Mouse (Mus musculus) midbrain, embryonic 14.5 days (tissue): Measurements from ENCODE around the gene Atp13a5. TPM values are rescaled to one million over a fixed set of nuclear protein-coding genes. Genes with fewer than 3 reads are reported as not detected.

Source experiments
- ATAC-seq: fragments of 200-750 bp; cut with Nextera tagmentation; 2 replicates; pipeline ENCODE4 v1.8.0; 2017; ENCODE audit warnings: moderate number of reproducible peaks, moderate library complexity; ENCODE audit not compliant: low FRiP score, low TSS enrichment
- DNase-seq: peaks from one replicate; pipeline ENCODE4 v3.0.0-alpha.2; 2015
- H3K27ac ChIP-seq: fragments of 300-500 bp; sonication (generic); replicated peaks from 2 replicates; pipeline ENCODE4 v1.5.1; 2014; ENCODE audit warnings: mild to moderate bottlenecking, low read depth, low read length, moderate library complexity
- H3K27me3 ChIP-seq: fragments of 300-500 bp; sonication (generic); 2 replicates; pipeline ENCODE4 v1.6.1; 2014; ENCODE audit warnings: low read length, control low read depth, mixed read lengths; ENCODE audit not compliant: control insufficient read depth, insufficient read depth
- H3K36me3 ChIP-seq: fragments of 300-500 bp; sonication (generic); 2 replicates; pipeline ENCODE4 v1.6.1; 2014; ENCODE audit warnings: low read length, control low read depth; ENCODE audit not compliant: control insufficient read depth, insufficient read depth
- H3K4me1 ChIP-seq: fragments of 300-500 bp; sonication (generic); 2 replicates; pipeline ENCODE4 v1.6.1; 2014; ENCODE audit warnings: mild to moderate bottlenecking, antibody characterized with exemption, low read length, control low read depth; ENCODE audit not compliant: control insufficient read depth, insufficient read depth
- H3K4me2 ChIP-seq: fragments of 300-500 bp; sonication (generic); 2 replicates; pipeline ENCODE4 v1.6.1; 2014; ENCODE audit warnings: mild to moderate bottlenecking, low read length, moderate library complexity
- H3K4me3 ChIP-seq: fragments of 300-500 bp; sonication (generic); replicated peaks from 2 replicates; pipeline ENCODE4 v1.5.1; 2014; ENCODE audit warnings: low read depth, low read length
- H3K9ac ChIP-seq: fragments of 300-500 bp; sonication (generic); replicated peaks from 2 replicates; pipeline ENCODE4 v1.6.1; 2014; ENCODE audit warnings: mild to moderate bottlenecking, low read length, moderate library complexity
- H3K9me3 ChIP-seq: fragments of 300-500 bp; sonication (generic); 2 replicates; pipeline ENCODE4 v1.6.1; 2016; ENCODE audit warnings: low read length, control low read depth, mixed read lengths; ENCODE audit not compliant: control insufficient read depth
- WGBS: fragments of 180-500 bp; shearing (Covaris S2); extraction: QIAGEN DNeasy Blood & Tissue Kit; methylation state at CpG from one replicate; pipeline ENCODE4 v1.1.7; 2014; 5-methylcytosine and 5-hydroxymethylcytosine counted together
- polyA plus RNA-seq: library from polyadenylated mRNA; unstranded; fragments of >200 nt; fragmentation: Nextera tagmentation; extraction: Ambion mirVana; gene quantifications from 2 replicates; pipeline ENCODE4 v1.2.1, GENCODE M21; 2014

The Atp13a5 gene
- polyA plus RNA-seq, 1 experiment from 2014 or later, result 1.4 TPM

DNA sequence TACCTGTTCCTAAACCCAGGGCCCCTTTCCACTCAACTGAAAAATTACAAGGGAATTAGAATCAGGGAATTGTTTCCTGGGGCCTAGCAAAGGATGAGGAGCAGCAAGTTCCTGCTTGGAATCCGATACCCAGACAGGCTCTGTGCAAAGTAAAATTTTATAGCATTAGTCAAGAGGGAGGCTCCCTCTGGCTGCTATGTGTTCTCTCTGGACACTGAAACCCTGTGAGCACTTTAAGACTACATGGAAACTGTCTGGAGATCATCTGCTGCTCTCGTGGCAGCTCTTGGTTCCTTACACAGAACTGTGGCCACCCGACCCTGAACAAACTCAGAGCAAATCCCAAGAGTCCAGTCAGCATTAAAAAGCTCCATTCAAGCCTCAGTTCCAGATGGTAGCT, 50.6 kb downstream of the Atp13a5 start:
- no peak overlapping the region for H3K27ac ChIP-seq
- H3K4me3 ChIP-seq, result no peak overlapping the region
- H3K36me3 ChIP-seq, result no peaks in the 10 kb centered on the region
- H3K4me1 ChIP-seq, result peaks cover 8% of the 10 kb centered on the region; the same call in 1 of the 2 replicates
- DNase-seq, result no peak
- no peaks in the 10 kb centered on the region for H3K9me3 ChIP-seq
- no peaks in the 10 kb centered on the region for H3K27me3 ChIP-seq
- no peak for ATAC-seq
- H3K4me2 ChIP-seq, result no peak overlapping the region
- no peak overlapping the region for H3K9ac ChIP-seq
- WGBS, result 74% methylated on average over 3 of the region's 3 CpGs

DNA sequence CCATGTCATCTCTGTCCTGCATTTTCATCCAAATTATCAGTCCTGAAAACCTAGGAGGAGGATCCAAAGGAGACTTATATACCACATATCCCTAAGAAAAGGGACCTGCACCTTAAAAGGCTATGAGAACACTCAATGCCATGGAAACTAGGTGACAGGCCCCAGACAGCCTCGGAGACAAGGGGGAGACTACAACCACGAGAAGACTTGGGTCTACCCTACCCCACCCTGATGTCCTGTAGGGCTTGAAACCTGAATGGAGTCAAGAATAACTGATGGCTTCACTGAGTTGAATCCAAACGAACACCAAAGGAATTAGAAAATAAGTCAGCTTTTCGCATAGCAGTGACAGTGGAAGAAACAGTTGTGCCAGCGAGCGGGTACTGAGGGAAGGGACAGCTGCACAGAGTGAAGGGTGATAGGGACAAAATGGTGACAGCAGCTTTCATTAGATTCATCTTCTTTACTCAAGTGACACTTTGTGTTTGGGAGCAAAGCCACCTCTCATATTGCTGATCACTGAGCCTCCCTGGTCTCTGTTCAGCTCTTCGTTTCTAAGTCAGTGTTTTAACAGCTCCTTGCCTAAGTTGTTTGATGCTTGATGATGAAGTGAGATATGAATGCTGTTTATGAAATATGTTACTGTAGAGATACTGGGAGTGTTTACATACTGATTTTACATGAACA, 53.2 kb downstream of the Atp13a5 start:
- 91% methylated on average over 7 of the region's 7 CpGs for WGBS
- no peak overlapping the region for H3K4me2 ChIP-seq

DNA sequence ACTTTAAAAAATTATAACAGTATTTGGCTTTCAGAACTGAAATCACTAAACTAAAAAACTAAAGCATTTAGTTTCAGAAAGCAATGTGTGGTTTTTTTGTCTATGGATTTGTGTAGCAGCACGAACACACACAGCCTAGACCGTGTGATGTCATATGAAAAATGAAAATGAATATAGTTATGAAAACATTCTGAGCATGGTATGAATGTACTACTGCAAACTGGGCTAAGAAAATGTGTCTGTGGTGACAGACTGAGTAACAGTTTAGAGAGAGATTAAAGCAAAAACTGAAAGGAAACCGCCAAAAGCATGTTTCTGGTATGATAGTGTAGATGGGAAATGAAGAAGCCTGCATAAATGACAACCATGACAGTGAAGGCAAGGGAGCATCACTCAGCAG, 57.8 kb downstream of the Atp13a5 start:
- ATAC-seq (no peak), DNase-seq (no peak)
- Histone ChIP-seq H3K27ac (no peak overlapping the region), H3K9ac (no peak overlapping the region), H3K4me3 (no peak overlapping the region), H3K4me2 (no peak overlapping the region), H3K9me3 (no peaks in the 10 kb centered on the region), H3K27me3 (no peaks in the 10 kb centered on the region), H3K36me3 (no peaks in the 10 kb centered on the region), H3K4me1 (no peaks in the 10 kb centered on the region)
- WGBS, result 91% methylated on average over 3 of the region's 3 CpGs

More for the DNA sequence above, 53.2 kb downstream of the Atp13a5 start:
- Histone ChIP-seq H3K9ac (no peak overlapping the region), H3K4me1 (no peaks in the 10 kb centered on the region), H3K27me3 (no peaks in the 10 kb centered on the region), H3K27ac (no peak overlapping the region), H3K9me3 (no peaks in the 10 kb centered on the region), H3K36me3 (no peaks in the 10 kb centered on the region), H3K4me3 (no peak overlapping the region)
- ATAC-seq (no peak), DNase-seq (no peak)

DNA sequence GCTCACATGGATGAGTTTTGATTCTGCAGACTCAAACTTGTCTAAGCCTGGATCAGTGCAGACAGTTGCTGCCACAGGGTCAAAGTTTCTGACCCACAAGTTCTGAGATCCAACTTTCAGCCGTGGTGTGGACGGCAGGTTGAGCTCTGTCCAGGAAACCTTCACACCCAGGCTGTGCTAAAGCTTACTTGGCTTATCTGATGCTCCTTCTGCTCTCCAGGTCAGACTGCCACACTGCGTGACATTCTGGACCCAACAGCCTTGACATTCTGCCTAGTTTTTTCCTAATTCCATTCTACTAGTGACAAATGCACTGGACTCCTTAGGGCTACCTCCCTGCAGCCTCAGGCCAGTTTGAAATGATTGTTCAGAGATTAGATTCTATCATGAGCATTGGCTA, 63.1 kb downstream of the Atp13a5 start:
- Histone ChIP-seq H3K4me1 (no peaks in the 10 kb centered on the region), H3K9me3 (no peaks in the 10 kb centered on the region), H3K4me2 (no peak overlapping the region), H3K9ac (no peak overlapping the region), H3K4me3 (no peak overlapping the region), H3K27me3 (no peaks in the 10 kb centered on the region), H3K36me3 (no peaks in the 10 kb centered on the region), H3K27ac (no peak overlapping the region)
- ATAC-seq (no peak), DNase-seq (no peak)
- 96% methylated on average over 3 of the region's 3 CpGs for WGBS

DNA sequence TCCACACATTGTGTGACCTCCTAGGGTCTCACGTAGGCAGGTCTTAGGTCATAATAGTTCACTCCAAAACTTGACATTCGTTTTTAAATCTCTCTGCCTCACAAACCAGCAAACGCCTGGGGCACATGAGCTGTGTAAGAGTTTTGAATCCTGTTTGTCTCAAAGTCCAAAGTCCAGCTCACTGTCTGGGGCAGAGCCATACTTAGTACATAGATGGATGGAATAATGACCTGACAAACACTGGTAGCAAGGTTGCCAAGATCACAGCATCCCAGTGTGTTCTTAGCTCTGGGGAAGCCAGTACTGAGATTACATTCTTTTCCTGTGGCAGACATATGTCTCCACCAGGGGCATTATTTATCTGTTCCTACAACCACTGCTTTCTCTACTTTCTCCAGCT, 63.5 kb downstream of the Atp13a5 start:
- Histone ChIP-seq H3K27ac (no peak overlapping the region), H3K4me1 (no peaks in the 10 kb centered on the region), H3K27me3 (no peaks in the 10 kb centered on the region), H3K36me3 (no peaks in the 10 kb centered on the region), H3K4me2 (no peak overlapping the region), H3K9ac (no peak overlapping the region), H3K4me3 (no peak overlapping the region), H3K9me3 (no peaks in the 10 kb centered on the region)
- ATAC-seq, result no peak
- 85% methylated on average over 3 of the region's 3 CpGs for WGBS
- DNase-seq, result no peak

DNA sequence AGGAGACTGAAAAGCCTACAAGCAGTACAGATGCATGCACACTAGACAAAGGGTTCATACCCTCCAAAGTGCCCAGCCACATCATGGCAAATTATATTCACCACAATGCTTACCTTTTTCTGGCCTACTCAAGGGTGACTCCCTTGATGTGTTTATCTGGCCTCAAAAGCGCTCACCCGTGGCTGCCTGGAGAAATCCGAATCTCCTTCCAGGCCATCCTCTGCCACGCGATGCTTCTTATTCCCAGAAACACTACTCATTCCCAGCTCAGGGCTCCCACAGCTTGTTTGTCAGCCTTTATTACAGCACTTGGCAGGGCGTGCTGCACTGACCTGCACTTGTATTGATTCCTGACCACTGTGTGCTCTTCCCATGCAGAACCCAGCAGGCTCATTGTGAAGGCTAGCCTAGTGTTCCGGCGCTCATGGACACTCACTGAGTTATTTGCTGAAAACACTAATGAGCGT, 80.9 kb downstream of the Atp13a5 start:
- Histone ChIP-seq H3K9me3 (no peaks in the 10 kb centered on the region), H3K27me3 (no peaks in the 10 kb centered on the region), H3K36me3 (no peaks in the 10 kb centered on the region), H3K4me1 (no peaks in the 10 kb centered on the region), H3K4me2 (no peak overlapping the region), H3K27ac (no peak overlapping the region; the same call in 1 of the 2 replicates), H3K9ac (no peak overlapping the region), H3K4me3 (no peak overlapping the region)
- 40% methylated on average over 9 of the region's 9 CpGs for WGBS
- DNase-seq (peak; percentile 27), ATAC-seq (no peak)

DNA sequence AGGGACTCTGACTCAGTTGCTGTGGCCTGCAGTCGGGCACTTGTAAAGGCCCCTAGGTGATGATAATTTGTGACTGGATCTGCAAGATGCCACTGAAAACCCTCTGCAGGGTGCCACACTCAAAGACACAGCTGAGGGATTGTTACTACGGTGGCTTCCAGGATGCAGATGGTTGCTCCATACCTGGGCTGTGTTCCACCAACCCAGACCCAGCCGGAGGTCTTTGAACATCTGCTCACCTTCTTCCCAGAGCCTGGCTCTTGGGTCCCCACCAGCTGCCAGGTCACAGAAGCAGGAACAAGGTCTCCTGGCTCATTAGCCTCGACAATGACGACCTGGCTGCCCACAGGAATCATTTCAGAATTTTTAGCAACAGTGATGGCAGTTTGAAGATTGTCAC, 97.8 kb downstream of the Atp13a5 start:
- Histone ChIP-seq H3K27ac (no peak overlapping the region), H3K27me3 (no peaks in the 10 kb centered on the region), H3K9me3 (no peaks in the 10 kb centered on the region), H3K4me3 (no peak overlapping the region), H3K4me2 (no peak overlapping the region), H3K9ac (no peak overlapping the region), H3K4me1 (no peaks in the 10 kb centered on the region), H3K36me3 (no peaks in the 10 kb centered on the region)
- ATAC-seq, result no peak
- no peak for DNase-seq
- 80% methylated on average over 5 of the region's 5 CpGs for WGBS

DNA sequence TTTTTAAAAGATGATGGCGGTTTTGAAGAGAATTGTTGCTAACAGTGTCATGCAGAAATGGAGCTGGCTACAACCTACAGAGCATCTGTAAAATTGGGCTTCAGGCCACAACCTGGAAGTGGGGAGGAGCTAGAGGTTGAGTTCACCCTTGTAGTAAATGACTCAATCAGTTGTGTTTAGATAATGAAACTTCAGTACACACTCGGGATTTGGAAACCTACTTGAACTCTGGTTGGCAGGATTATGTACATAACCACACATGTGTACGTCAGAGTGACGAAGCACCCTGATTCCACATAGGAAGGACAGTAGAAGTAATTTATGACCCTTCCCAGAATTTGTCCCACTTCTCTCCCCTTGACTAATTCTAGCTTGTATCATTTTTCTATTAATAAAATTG, 124.2 kb downstream of the Atp13a5 start:
- no peaks in the 10 kb centered on the region for H3K36me3 ChIP-seq
- no peaks in the 10 kb centered on the region for H3K27me3 ChIP-seq
- H3K9ac ChIP-seq, result no peak overlapping the region
- no peaks in the 10 kb centered on the region for H3K9me3 ChIP-seq
- DNase-seq (no peak), ATAC-seq (no peak)
- 96% methylated on average over 4 of the region's 4 CpGs for WGBS
- H3K4me2 ChIP-seq, result no peak overlapping the region
- H3K4me1 ChIP-seq, result no peaks in the 10 kb centered on the region
- no peak overlapping the region for H3K4me3 ChIP-seq
- no peak overlapping the region for H3K27ac ChIP-seq

DNA sequence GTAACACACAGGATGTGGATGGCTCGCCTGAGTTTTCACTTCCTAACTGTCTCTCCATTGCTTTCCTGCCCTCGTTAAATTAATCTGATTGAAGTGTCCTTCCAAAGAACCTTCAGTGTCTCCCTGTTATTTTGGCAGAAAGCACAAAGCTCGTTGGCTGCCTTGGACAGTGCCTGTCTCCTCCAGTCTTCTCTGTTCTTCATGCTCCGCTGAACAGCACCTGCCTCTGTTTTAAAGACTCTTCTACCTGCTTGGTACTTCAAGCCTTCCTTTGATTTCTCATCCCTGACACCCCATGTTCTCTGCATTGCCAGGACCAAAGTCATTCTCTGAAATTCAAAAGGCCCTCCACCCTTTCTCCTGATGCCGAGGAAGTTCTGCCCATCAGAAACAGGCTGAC, 142.6 kb downstream of the Atp13a5 start:
- no peak overlapping the region for H3K27ac ChIP-seq

More for the DNA sequence above, 142.6 kb downstream of the Atp13a5 start:
- Histone ChIP-seq H3K36me3 (no peaks in the 10 kb centered on the region), H3K4me1 (no peaks in the 10 kb centered on the region), H3K9ac (no peak overlapping the region), H3K4me3 (no peak overlapping the region), H3K9me3 (no peaks in the 10 kb centered on the region), H3K4me2 (no peak overlapping the region), H3K27me3 (no peaks in the 10 kb centered on the region)
- whole genome bisulfite sequencing, result 75% methylated on average over 5 of the region's 5 CpGs
- ATAC-seq (no peak), DNase-seq (no peak)
